Mouse (Mus musculus) thymus, adult 2 months (tissue): ENCODE data around the gene Tef.

ENCODE experiments used
- CTCF ChIP-seq: fragments of 200-500 bp; IDR thresholded peaks from 2 replicates; pipeline ENCODE4 v1.5.1; 2012; ENCODE audit warnings: mild to moderate bottlenecking, control low read depth, low read length, moderate library complexity, borderline replicate concordance; ENCODE audit not compliant: control insufficient read depth, poor library complexity, insufficient read depth; ENCODE audit errors: extremely low read depth
- POLR2A ChIP-seq: fragments of 200-500 bp; IDR thresholded peaks from 2 replicates; pipeline ENCODE4 v1.6.1; 2012; ENCODE audit warnings: mild to moderate bottlenecking, low read length, control low read depth, moderate library complexity; ENCODE audit not compliant: control insufficient read depth, poor library complexity, insufficient read depth; ENCODE audit errors: extremely low read depth

DNA sequence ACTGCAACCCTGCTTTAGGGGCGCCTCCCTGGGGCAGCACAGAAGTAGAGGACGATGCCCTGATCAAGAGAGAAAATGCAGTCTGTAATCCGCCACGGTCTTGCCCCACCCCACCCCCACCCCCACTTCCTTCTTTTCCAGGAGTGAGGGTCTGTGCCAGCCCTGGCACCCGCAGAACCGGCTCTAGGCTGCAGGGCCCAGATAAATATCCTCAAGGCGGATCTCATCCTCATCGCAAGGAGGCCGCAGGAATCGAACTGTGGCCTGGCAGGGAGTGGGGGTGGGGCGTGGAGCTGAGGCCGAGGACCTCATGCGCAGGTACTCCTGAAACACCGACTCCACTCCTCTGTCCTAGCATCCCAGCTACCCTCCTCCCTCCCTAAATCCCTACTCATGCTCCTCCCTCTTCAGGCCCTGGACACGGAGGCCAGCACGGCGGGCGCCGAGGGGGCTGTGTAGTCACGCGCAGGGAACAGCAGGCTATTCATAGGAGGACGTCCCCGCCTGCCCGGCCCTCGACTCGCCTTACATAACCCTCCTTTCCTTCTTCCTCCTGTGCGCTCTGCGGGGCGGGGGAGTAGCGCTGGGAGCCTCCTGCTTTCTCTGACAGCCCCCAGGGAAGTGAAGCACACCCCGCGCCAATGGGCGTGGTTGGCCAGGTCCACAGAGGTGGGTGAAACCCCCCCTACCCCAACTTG, 34.1 kb downstream of the Tef start:
- TF ChIP-seq POLR2A (no peak), CTCF (no peak)
